Mouse (Mus musculus) liver, embryonic 13.5 days (tissue): ENCODE measurements around the gene Slc34a2. TPM values are rescaled to one million over a fixed set of nuclear protein-coding genes. Genes with fewer than 3 reads are reported as not detected.

Source experiments
- ATAC-seq: fragments of 200-750 bp; cut with Nextera tagmentation; 2 replicates; pipeline ENCODE4 v1.8.0; 2017; ENCODE audit warnings: low read depth, mild to moderate bottlenecking, moderate number of reproducible peaks, moderate library complexity
- DNase-seq: peaks from one replicate; pipeline ENCODE4 v3.0.0; 2022
- H3K27ac ChIP-seq: fragments of 300-500 bp; sonication (generic); 2 replicates; pipeline ENCODE4 v1.5.1; 2015; ENCODE audit warnings: moderate library complexity, mild to moderate bottlenecking, inconsistent platforms
- H3K27me3 ChIP-seq: fragments of 300-500 bp; sonication (generic); 2 replicates; pipeline ENCODE4 v1.6.1; 2015; ENCODE audit warnings: mild to moderate bottlenecking, inconsistent platforms
- H3K36me3 ChIP-seq: fragments of 300-500 bp; sonication (generic); 2 replicates; pipeline ENCODE4 v1.6.1; 2015; ENCODE audit warnings: mild to moderate bottlenecking, inconsistent platforms
- H3K4me1 ChIP-seq: fragments of 300-500 bp; sonication (generic); replicated peaks from 2 replicates; pipeline ENCODE4 v1.6.1; 2015; ENCODE audit warnings: inconsistent platforms
- H3K4me2 ChIP-seq: fragments of 300-500 bp; sonication (generic); 2 replicates; pipeline ENCODE4 v1.6.1; 2015; ENCODE audit warnings: inconsistent platforms, mild to moderate bottlenecking, moderate library complexity
- H3K4me3 ChIP-seq: fragments of 300-500 bp; sonication (generic); replicated peaks from 2 replicates; pipeline ENCODE4 v1.5.1; 2015; ENCODE audit warnings: mild to moderate bottlenecking, inconsistent platforms
- H3K9ac ChIP-seq: fragments of 300-500 bp; sonication (generic); 2 replicates; pipeline ENCODE4 v1.6.1; 2015; ENCODE audit warnings: mild to moderate bottlenecking, inconsistent platforms
- H3K9me3 ChIP-seq: fragments of 300-500 bp; sonication (generic); replicated peaks from 2 replicates; pipeline ENCODE4 v1.6.1; 2016; ENCODE audit warnings: inconsistent platforms
- WGBS: fragments of 180-500 bp; shearing (Covaris S2); methylation state at CpG from one replicate; pipeline ENCODE4 v1.1.7; 2015; ENCODE audit not compliant: insufficient replicate concordance; 5-methylcytosine and 5-hydroxymethylcytosine counted together
- polyA plus RNA-seq: library from polyadenylated mRNA; unstranded; fragments of >200 nt; fragmentation: Nextera tagmentation; extraction: Ambion mirVana; gene quantifications from 2 replicates; pipeline ENCODE4 v1.2.1, GENCODE M21; 2015

The Slc34a2 gene
- polyA plus RNA-seq = 0.03 and 0.06 TPM in 2 replicates

DNA sequence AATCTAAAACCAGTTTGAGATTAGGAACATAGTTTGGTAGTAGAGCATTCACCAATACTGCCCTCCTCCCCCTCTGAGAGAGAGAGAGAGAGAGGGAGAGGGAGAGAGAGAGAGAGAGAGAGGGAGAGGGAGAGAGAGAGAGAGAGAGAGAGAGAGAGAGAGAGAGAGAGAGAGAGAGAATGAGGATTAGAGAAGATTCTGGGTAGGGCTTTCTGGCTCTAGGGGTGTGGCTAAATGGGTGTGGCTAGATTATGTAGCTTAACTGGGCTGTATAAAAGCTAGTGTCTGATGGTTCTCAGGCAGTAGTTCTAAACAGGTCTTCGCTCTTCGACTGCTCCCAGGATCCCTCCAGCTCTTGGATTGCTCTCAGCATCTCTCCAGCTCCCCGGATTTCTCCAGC lies at the start of gene Slc34a2:
Gene Slc34a2, plus strand, starts transcription at position 301 of the 400 bp plus-strand sequence.
- no peak within 1 kb of the TSS for H3K27ac ChIP-seq
- WGBS = 76% methylated on average over 3 of the region's 3 CpGs
- ATAC-seq (no peak), DNase-seq (no peak)
- H3K36me3 ChIP-seq = no peaks in the 10 kb centered on the region
- no peaks in the 10 kb centered on the region for H3K9me3 ChIP-seq
- no peak within 1 kb of the TSS for H3K4me2 ChIP-seq
- H3K4me1 ChIP-seq = 0 out of 2 replicates have a peak, but pooled peaks cover 4% of the 10 kb centered on the region
- no peak within 1 kb of the TSS for H3K4me3 ChIP-seq
- H3K27me3 ChIP-seq = no peaks in the 10 kb centered on the region
- no peak within 1 kb of the TSS for H3K9ac ChIP-seq

DNA sequence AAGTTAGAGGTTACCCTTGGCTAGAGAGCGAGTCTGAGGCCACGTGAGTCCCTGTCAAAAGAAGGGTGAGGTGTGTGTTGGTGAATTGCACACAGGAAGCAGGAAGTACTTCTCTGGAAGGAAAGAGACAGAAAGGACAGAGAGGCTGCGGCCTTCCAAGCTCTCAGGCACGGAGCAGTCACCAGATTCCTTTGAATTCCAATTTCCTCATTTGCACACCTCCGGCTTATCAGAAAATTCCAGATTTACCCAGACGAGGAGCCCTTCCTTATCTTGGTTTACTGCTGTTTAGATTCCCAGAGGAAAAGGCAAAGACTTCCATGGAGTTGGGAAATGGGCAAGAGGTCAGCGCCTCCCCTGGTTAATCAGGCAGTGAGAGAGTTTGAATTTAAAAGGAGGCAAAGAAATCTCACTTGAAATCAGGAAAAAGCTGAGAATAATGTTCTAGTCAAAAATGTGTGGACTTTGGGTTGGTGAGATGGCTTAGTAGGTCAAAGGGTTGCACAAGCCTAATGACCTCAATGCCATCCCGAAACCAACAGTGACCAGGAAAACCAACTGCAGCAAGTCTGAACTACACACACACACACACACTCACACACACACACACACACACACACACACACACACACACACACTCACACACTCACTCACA lies 47.1 kb upstream of the Slc34a2 start:
- no peak for ATAC-seq
- Histone ChIP-seq H3K4me3 (peak overlapping the region; percentile 42; the same call in 1 of the 2 replicates), H3K4me2 (peak overlapping the region; percentile 28), H3K9me3 (no peaks in the 10 kb centered on the region), H3K36me3 (no peaks in the 10 kb centered on the region), H3K27ac (peak overlapping the region; percentile 63), H3K9ac (no peak overlapping the region), H3K27me3 (no peaks in the 10 kb centered on the region), H3K4me1 (no peaks in the 10 kb centered on the region)
- DNase-seq = no peak
- 39% methylated on average over 8 of the region's 8 CpGs for WGBS

DNA sequence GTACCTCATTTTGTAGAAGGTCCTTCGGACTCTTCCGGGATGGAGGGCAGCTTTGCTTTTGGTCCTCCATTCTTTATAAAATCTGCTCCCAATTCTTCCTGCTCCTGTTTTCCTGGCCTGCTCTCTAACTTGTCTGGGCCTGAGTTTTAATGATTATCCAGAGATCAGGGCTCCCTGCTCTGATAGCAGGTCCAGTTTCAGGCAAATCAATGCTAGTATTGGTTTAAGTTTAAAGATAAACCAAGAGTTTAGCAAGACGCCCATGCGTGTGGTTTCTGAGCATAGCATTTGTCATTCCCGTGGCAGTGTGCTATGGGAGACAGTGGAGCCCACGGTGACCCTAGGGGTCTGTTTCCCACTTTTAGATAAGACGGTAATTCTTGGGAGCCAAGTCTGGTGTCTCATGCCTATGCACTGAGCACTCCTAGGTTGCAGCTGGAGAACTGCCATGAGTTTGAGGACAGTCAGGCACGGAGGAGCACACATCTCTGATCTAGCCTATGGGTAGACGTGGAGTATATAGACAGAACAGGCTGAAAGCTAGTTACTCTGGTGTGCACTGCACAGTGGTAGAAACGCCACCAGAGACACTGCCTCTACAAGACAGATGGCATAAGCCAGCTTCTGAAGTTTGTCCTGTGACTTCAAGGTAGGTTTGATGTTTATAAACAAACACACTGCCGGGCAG lies 45.5 kb upstream of the Slc34a2 start:
- H3K4me1 ChIP-seq = no peaks in the 10 kb centered on the region
- ATAC-seq (peak; percentile 63), DNase-seq (no peak)
- H3K9me3 ChIP-seq = no peaks in the 10 kb centered on the region
- H3K27ac ChIP-seq = peak overlapping the region; percentile 63
- no peaks in the 10 kb centered on the region for H3K27me3 ChIP-seq
- H3K36me3 ChIP-seq = no peaks in the 10 kb centered on the region
- WGBS = 60% methylated on average over 11 of the region's 11 CpGs
- H3K4me3 ChIP-seq = peak overlapping the region; percentile 42
- no peak overlapping the region for H3K4me2 ChIP-seq
- no peak overlapping the region for H3K9ac ChIP-seq

DNA sequence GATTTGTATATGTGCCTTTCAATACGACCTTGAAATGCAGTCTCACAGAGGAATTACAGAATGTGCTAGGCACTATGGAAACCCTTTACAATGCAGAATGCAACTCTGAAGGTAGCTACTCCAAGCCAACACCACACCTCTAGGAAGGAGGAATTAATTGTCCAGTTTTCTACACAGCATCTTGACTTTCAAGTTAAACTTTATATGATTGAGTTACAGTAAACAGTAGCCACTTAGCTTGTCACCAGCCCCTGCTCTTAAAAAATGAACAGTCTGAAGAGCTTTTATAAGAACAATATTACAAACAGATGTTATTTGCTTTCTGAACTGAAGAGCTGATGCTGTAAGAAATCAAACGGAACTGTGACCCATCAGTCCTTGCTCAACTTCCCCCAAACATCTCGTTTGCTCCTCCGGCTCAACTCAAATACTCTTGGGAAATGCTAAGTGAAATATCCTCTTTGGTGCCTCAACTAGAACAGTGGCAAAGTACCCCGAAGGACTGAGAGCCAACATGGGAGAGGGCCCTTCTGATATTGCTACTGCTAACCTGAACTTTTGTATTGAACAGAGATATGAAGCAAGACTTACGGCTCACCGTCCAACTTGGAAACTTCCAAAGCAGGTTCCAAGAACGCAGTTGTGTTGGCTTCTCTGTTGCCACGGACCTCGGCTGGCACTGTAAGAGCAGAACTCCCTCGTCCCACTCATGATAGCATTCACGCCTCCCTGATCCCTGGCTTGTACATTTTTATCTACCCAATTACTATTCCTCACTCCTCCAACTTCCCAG lies 44.2 kb upstream of the Slc34a2 start:
- H3K4me2 ChIP-seq = no peak overlapping the region
- no peak overlapping the region for H3K9ac ChIP-seq
- no peak overlapping the region for H3K4me3 ChIP-seq
- ATAC-seq (no peak), DNase-seq (no peak)
- no peaks in the 10 kb centered on the region for H3K27me3 ChIP-seq
- H3K9me3 ChIP-seq = no peaks in the 10 kb centered on the region
- H3K36me3 ChIP-seq = no peaks in the 10 kb centered on the region
- no peak overlapping the region for H3K27ac ChIP-seq
- WGBS = 68% methylated on average over 12 of the region's 12 CpGs
- no peaks in the 10 kb centered on the region for H3K4me1 ChIP-seq

DNA sequence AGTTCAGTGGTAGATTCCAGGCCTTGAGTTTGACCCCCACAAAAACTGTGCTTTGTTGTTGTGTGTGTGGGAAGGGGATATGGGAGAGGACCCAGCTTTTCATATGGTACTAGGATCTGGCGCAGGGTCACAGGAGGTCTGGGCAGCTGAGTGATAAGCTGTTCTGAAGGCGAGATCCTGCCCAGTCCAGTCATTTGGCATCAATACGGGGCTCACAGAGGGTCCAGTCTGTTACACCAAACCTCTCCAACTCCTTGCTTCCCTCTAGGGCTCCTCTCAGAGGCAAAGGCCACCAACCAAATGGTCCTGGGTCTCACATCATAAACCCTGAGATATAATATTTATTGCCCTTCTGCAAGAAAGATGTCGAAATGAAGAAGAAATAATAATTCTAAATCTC lies 42.4 kb upstream of the Slc34a2 start:
- Histone ChIP-seq H3K4me2 (no peak overlapping the region), H3K36me3 (no peaks in the 10 kb centered on the region), H3K27me3 (no peaks in the 10 kb centered on the region), H3K4me3 (no peak overlapping the region), H3K9ac (no peak overlapping the region), H3K4me1 (no peaks in the 10 kb centered on the region), H3K27ac (no peak overlapping the region), H3K9me3 (no peaks in the 10 kb centered on the region)
- ATAC-seq (no peak), DNase-seq (no peak)
- 66% methylated on average over 4 of the region's 4 CpGs for WGBS

DNA sequence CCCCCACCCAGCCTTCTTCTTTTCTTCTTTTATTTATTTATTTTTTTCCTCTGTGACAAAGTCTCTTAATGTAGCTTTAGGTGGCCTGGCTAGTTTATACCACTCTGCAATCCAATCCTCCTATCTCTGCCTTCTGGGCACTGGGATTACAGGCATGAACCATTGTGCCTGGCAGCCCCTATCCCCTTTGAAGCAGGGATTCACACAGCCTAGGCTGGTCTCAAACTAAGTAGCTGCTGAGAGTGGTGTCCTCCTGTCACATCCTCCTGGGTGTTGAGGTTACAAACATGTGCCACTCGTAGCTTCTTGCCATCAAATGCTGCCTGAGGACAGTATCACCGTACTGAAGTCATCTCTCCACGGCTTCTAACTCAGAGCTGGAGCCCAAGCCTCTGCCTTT lies 41.7 kb upstream of the Slc34a2 start:
- no peaks in the 10 kb centered on the region for H3K4me1 ChIP-seq
- WGBS = 70% methylated on average over 3 of the region's 3 CpGs
- H3K4me2 ChIP-seq = no peak overlapping the region
- no peak overlapping the region for H3K4me3 ChIP-seq
- no peaks in the 10 kb centered on the region for H3K9me3 ChIP-seq
- DNase-seq = no peak
- no peaks in the 10 kb centered on the region for H3K27me3 ChIP-seq
- no peak for ATAC-seq
- no peak overlapping the region for H3K27ac ChIP-seq
- H3K9ac ChIP-seq = no peak overlapping the region
- H3K36me3 ChIP-seq = no peaks in the 10 kb centered on the region

DNA sequence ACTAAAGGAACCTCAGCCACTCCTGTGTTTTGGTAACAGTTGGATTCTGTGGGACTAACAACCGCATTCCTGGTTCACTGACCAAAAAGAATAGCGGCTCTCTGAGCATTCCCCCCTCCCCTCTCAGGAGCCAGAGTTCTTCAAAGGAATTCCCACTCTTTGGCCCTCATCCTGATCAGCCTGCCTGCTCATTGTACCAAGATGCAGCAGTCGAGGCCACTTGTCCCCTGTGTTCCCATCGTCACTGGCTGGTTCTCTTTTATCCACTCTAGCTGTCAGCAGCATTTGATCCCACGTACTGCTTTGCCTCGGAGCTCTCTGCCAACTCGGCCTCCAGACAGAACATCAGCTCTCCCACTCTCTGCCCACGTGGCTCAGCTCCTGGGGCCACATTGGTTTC lies 41.3 kb upstream of the Slc34a2 start:
- Histone ChIP-seq H3K4me1 (no peaks in the 10 kb centered on the region), H3K27ac (no peak overlapping the region), H3K4me2 (no peak overlapping the region), H3K9ac (no peak overlapping the region), H3K27me3 (no peaks in the 10 kb centered on the region), H3K9me3 (no peaks in the 10 kb centered on the region), H3K36me3 (no peaks in the 10 kb centered on the region), H3K4me3 (no peak overlapping the region)
- ATAC-seq (no peak), DNase-seq (no peak)
- 59% methylated on average over 8 of the region's 8 CpGs for WGBS

GRCm38 (mm10) chr5:52997032-52997431 lies 40.8 kb upstream of the Slc34a2 start:
- DNase-seq (no peak), ATAC-seq (no peak)
- no peak overlapping the region for H3K4me2 ChIP-seq
- no peak overlapping the region for H3K27ac ChIP-seq
- no peak overlapping the region for H3K9ac ChIP-seq
- H3K9me3 ChIP-seq = no peaks in the 10 kb centered on the region
- WGBS = 81% methylated on average over 8 of the region's 11 CpGs
- no peaks in the 10 kb centered on the region for H3K27me3 ChIP-seq
- no peaks in the 10 kb centered on the region for H3K4me1 ChIP-seq
- no peaks in the 10 kb centered on the region for H3K36me3 ChIP-seq
- no peak overlapping the region for H3K4me3 ChIP-seq

- peak overlapping the region; percentile 39; the same call in 1 of the 2 replicates for H3K27ac ChIP-seq
- no peak overlapping the region for H3K4me3 ChIP-seq
- peak; percentile 63 for ATAC-seq
- no peak overlapping the region for H3K4me2 ChIP-seq
- no peaks in the 10 kb centered on the region for H3K27me3 ChIP-seq
- no peaks in the 10 kb centered on the region for H3K36me3 ChIP-seq
- no peaks in the 10 kb centered on the region for H3K9me3 ChIP-seq
- no peaks in the 10 kb centered on the region for H3K4me1 ChIP-seq
- WGBS = 64% methylated on average over 6 of the region's 6 CpGs
- no peak for DNase-seq
- H3K9ac ChIP-seq = no peak overlapping the region
Observed at GRCm38 (mm10) chr5:52998097-52998760, 39.7 kb upstream of the Slc34a2 start.

- H3K9me3 ChIP-seq = no peaks in the 10 kb centered on the region
- H3K4me2 ChIP-seq = no peak overlapping the region
- no peak overlapping the region for H3K4me3 ChIP-seq
- H3K27me3 ChIP-seq = no peaks in the 10 kb centered on the region
- no peaks in the 10 kb centered on the region for H3K4me1 ChIP-seq
- ATAC-seq (no peak), DNase-seq (no peak)
- no peak overlapping the region for H3K9ac ChIP-seq
- H3K36me3 ChIP-seq = no peaks in the 10 kb centered on the region
- 48% methylated on average over 5 of the region's 5 CpGs for WGBS
- H3K27ac ChIP-seq = no peak overlapping the region
Observed at GRCm38 (mm10) chr5:53000169-53000872, 37.6 kb upstream of the Slc34a2 start.
